Mouse (Mus musculus) hindbrain, postnatal 0 days (tissue): ENCODE data around the gene Mvb12a. TPM values are rescaled to one million over a fixed set of nuclear protein-coding genes. Genes with fewer than 3 reads are reported as not detected.

Experiments
- ATAC-seq: fragments of 200-750 bp; cut with Nextera tagmentation; 2 replicates; pipeline ENCODE4 v1.8.0; 2017; ENCODE audit warnings: mild to moderate bottlenecking, moderate TSS enrichment, moderate library complexity
- DNase-seq: peaks from one replicate; pipeline ENCODE4 v3.0.0-alpha.2; 2015; ENCODE audit warnings: low spot score
- H3K27ac ChIP-seq: fragments of 300-500 bp; sonication (generic); 2 replicates; pipeline ENCODE4 v1.5.1; 2014; ENCODE audit warnings: mild to moderate bottlenecking
- H3K27me3 ChIP-seq: fragments of 300-500 bp; sonication (generic); 2 replicates; pipeline ENCODE4 v1.6.1; 2014; ENCODE audit warnings: low read length, mixed read lengths; ENCODE audit not compliant: insufficient read depth
- H3K36me3 ChIP-seq: fragments of 300-500 bp; sonication (generic); 2 replicates; pipeline ENCODE4 v1.6.1; 2014; ENCODE audit warnings: low read length, mixed read lengths; ENCODE audit not compliant: insufficient read depth
- H3K4me1 ChIP-seq: fragments of 300-500 bp; sonication (generic); 2 replicates; pipeline ENCODE4 v1.6.1; 2014; ENCODE audit warnings: antibody characterized with exemption, low read length, mixed read lengths; ENCODE audit not compliant: insufficient read depth
- H3K4me2 ChIP-seq: fragments of 300-500 bp; sonication (generic); 2 replicates; pipeline ENCODE4 v1.6.1; 2014; ENCODE audit warnings: low read depth, mild to moderate bottlenecking, low read length, moderate library complexity, mixed read lengths
- H3K4me3 ChIP-seq: fragments of 300-500 bp; sonication (generic); 2 replicates; pipeline ENCODE4 v1.5.1; 2014; ENCODE audit warnings: low read length
- H3K9ac ChIP-seq: fragments of 300-500 bp; sonication (generic); replicated peaks from 2 replicates; pipeline ENCODE4 v1.6.1; 2014; ENCODE audit warnings: mild to moderate bottlenecking, low read length, moderate library complexity, mixed read lengths
- H3K9me3 ChIP-seq: fragments of 300-500 bp; sonication (generic); 2 replicates; pipeline ENCODE4 v1.6.1; 2016; ENCODE audit warnings: low read length, mixed read lengths
- CTCF ChIP-seq: IDR thresholded peaks from 2 replicates; pipeline ENCODE4 v1.5.1; 2016; ENCODE audit warnings: antibody characterized with exemption, control low read depth, low read depth
- WGBS: fragments of 180-500 bp; shearing (Covaris S2); extraction: QIAGEN DNeasy Blood & Tissue Kit; methylation state at CpG from one replicate; pipeline ENCODE4 v1.1.7; 2014; 5-methylcytosine and 5-hydroxymethylcytosine counted together
- polyA plus RNA-seq: library from polyadenylated mRNA; unstranded; fragments of >200 nt; fragmentation: Nextera tagmentation; extraction: Ambion mirVana; gene quantifications from 2 replicates; pipeline ENCODE4 v1.2.1, GENCODE M21; 2015
- total RNA-seq: library from RNA; depleted of rRNA; stranded (reverse); fragments of >200 nt; gene quantifications from 2 replicates; pipeline ENCODE4 v1.2.3, GENCODE M21; 2014

The Mvb12a gene
- total and polyA plus RNA-seq, 2 experiments from 2014 or later: 83.8 to 85.7 TPM

DNA sequence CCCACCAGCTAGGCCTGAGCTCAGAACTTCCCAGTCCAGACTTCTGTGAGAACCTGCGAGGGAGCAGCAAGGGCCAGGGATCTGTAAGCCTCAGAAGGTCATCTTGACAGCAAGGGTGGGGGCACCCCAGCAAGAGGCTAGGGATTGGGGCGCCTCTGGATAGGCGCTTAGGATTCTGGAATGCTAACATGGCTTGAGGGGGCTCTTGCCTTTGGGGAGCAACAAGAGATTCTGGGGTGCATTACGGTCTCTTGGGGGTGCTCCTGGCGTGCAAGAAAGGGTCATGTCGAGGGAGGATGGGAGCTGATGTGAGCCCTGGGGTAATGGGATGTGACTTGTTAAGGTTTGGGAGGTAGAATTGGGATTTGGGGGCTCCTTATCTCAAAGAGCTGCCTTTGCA, 26.2 kb downstream of the Mvb12a start:
- DNase-seq (no peak), ATAC-seq (no peak)
- Histone ChIP-seq H3K9ac (peak overlapping the region; percentile 62), H3K4me2 (peak overlapping the region; percentile 68), H3K36me3 (no peaks in the 10 kb centered on the region), H3K27me3 (no peaks in the 10 kb centered on the region), H3K4me1 (peaks cover 10% of the 10 kb centered on the region), H3K4me3 (peak overlapping the region; percentile 66), H3K27ac (peak overlapping the region; percentile 91), H3K9me3 (no peaks in the 10 kb centered on the region)
- no peak for TF ChIP-seq CTCF
- WGBS: 14% methylated on average over 6 of the region's 6 CpGs

DNA sequence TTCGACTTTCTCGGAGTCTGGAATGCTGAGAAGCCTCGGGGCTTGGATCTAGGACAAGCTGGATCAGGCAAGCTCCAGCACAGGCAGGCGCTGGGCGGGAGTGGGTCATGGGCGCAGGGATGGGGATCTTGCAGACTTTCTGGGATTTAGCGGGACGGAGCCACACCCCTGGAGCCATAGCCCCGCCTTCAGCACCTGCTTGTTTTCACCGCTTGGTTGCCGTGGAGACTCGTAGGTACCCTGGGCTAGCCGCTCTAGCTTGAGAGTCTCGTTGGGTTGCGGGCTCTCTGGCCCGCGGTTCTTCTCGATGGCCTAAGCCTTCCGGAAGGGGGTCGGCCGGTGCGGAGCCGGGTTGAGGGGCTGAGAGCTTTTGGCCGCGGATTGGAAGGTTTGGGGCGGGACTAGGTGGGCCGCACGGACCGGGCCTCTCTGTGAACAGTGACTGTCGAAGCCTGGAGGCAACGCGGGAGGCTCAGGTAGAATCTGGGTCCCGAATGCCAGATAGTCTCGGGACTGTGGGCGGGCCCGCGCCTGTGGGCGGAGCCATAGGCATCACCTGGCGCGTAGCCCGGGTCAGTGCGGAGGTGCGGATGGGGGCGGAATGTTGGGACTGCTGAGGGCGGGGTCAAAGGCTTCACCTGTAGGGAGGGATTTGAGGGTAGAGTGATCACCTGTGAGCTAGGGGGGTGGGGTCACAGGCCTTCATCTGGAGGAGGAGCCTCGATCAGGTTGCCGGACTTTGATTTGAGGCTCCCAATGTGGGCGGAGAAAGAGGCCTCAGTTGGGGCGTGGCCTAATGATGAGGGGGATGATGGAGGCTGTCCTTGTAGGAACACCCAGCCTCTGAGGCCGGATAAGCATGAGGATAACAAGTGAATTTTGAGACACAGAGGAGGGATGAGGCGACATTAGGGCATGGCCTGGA, 26.9 kb downstream of the Mvb12a start:
- ATAC-seq: peak; percentile 81
- Histone ChIP-seq H3K27ac (peak overlapping the region; percentile 91), H3K4me1 (peaks cover 10% of the 10 kb centered on the region), H3K4me2 (peak overlapping the region; percentile 68), H3K9ac (peak overlapping the region; percentile 62), H3K36me3 (no peaks in the 10 kb centered on the region), H3K4me3 (peak overlapping the region; percentile 66), H3K9me3 (no peaks in the 10 kb centered on the region), H3K27me3 (no peaks in the 10 kb centered on the region)
- under 1% methylated on average over 51 of the region's 51 CpGs for WGBS
- peak; percentile 94 for DNase-seq
- TF ChIP-seq CTCF: 0 out of 2 replicates have a peak, but pooled peaks have one; percentile 29

DNA sequence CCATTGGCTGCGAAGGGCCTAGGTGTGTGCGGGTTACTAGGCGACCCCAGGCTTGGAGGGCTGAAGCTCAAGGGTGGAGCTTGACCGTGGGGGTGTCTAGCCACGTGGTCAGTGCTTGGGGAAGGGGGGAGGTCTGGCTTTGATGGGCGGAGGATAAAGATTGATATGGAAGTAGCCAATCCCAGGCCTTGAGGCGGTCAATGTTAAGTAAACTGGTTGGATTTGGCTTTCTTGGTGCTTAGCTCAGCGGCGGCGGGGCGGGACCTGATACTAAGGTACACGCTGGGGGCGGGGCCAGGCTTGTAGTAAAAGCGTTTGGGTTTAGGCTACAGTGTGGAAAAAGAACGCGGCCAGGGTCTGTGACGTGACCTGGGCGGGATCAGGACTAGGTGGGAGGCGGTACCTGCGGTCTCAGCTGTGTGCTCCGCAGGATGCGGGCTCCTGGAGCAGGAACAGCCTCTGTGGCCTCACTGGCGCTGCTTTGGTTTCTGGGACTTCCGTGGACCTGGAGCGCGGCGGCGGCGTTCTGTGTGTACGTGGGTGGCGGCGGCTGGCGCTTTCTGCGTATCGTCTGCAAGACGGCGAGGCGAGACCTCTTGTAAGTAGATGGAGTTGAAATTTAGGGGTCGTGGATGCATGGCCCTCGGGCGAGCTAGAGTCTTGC, 27.7 kb downstream of the Mvb12a start:
- peak overlapping the region; percentile 66 for H3K4me3 ChIP-seq
- H3K9ac ChIP-seq: peak overlapping the region; percentile 62
- ATAC-seq: peak; percentile 91
- H3K4me1 ChIP-seq: peaks cover 10% of the 10 kb centered on the region
- H3K9me3 ChIP-seq: no peaks in the 10 kb centered on the region
- H3K27me3 ChIP-seq: no peaks in the 10 kb centered on the region
- TF ChIP-seq CTCF: peak; percentile 22
- peak; percentile 98 for DNase-seq
- peak overlapping the region; percentile 91 for H3K27ac ChIP-seq
- peak overlapping the region; percentile 68 for H3K4me2 ChIP-seq
- WGBS: under 1% methylated on average over 41 of the region's 41 CpGs
- H3K36me3 ChIP-seq: no peaks in the 10 kb centered on the region

DNA sequence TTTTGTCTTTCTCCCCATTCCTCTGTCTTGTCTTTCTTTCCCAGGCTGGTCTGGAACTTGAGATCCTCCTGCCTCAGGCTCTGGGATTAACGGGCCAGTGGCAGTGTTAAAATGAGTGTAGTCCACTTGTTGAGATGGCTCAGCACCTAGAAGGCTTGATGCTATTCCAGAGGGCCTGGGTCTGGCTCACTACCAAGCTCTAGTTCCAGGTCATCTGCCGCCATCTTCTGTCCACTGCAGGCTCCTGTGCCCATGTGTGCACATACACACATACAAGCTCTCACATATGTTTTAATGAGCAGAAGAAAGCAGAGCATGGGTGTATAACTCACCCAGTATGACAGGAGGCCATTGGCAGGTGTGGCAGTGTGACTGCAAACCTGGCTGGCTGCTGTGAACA, 29.4 kb downstream of the Mvb12a start:
- ATAC-seq: no peak
- H3K27ac ChIP-seq: peak overlapping the region; percentile 91; the same call in 1 of the 2 replicates
- H3K9ac ChIP-seq: no peak overlapping the region
- H3K9me3 ChIP-seq: no peaks in the 10 kb centered on the region
- peaks cover 10% of the 10 kb centered on the region for H3K4me1 ChIP-seq
- H3K4me3 ChIP-seq: 0 out of 2 replicates have a peak overlapping the region, but pooled peaks have one; percentile 66
- WGBS: 88% methylated on average over 2 of the region's 2 CpGs
- H3K36me3 ChIP-seq: no peaks in the 10 kb centered on the region
- peak; percentile 24; the same call in 1 of the 2 replicates for TF ChIP-seq CTCF
- H3K4me2 ChIP-seq: peak overlapping the region; percentile 68; the same call in 1 of the 2 replicates
- no peaks in the 10 kb centered on the region for H3K27me3 ChIP-seq
- peak; percentile 31 for DNase-seq

DNA sequence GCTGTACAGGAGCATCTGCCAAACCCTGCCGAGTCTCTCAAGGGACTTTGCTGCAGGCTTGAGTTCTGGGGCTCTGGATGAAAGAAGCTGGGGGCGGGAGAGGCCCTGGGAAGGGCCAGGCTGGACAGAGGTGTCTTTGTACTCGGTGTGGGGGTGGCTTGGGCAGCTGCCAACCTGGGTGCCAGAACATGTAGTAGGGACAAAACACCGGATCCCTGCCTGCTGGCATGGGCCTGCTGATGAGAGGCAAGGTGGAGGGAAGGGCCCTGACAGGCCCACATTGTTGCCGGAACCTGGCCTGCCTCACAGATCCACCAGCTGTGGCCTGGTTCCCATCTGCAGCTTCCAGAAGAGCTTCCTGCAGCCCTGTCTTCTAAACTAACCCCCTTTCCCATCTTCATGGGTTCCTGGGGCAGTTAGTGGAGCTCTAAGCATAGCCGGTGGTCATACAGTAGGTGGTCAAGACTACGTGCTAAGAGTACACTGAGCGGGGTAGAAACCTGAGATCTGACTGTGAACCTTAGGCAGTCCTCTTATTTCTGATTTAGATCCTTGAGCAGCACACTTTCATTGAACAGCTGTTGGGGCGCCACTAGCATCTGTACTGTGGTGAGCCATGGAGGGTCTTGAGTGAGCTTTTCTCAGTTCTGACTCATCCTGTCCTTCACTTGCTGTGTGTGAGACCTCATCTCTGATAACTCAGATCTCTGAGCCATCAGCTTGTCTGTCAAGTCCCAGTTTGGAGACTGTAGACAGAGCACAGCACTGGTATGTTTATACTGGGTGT, 30.3 kb downstream of the Mvb12a start:
- H3K36me3 ChIP-seq: no peaks in the 10 kb centered on the region
- peaks cover 10% of the 10 kb centered on the region for H3K4me1 ChIP-seq
- no peak for TF ChIP-seq CTCF
- H3K4me3 ChIP-seq: no peak overlapping the region
- DNase-seq (peak; percentile 88), ATAC-seq (peak; percentile 43)
- H3K27me3 ChIP-seq: no peaks in the 10 kb centered on the region
- 46% methylated on average over 9 of the region's 9 CpGs for WGBS
- no peaks in the 10 kb centered on the region for H3K9me3 ChIP-seq
- H3K27ac ChIP-seq: peak overlapping the region; percentile 91
- peak overlapping the region; percentile 68 for H3K4me2 ChIP-seq
- H3K9ac ChIP-seq: 0 out of 2 replicates have a peak overlapping the region, but pooled peaks have one; percentile 6

DNA sequence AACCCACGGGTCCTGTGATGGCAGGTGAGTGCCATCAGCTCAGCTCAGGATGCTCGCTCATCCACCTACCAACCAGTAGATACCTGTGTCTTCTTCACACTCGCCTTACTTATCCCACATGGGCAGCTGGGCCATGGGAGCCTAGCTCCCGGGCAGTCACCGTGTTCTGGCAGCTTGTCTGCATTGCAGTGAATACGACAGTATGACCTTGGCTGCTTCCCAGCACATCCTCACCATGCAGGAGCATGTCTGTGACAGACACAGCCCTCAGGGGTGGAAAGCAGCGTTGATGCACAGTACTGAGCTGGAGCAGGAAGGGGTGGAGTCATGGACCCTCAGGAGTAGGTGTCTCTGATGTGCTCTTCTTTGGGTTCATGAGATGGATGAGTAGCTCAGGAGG, 31.7 kb downstream of the Mvb12a start:
- no peak for TF ChIP-seq CTCF
- DNase-seq (no peak), ATAC-seq (no peak)
- Histone ChIP-seq H3K27ac (no peak overlapping the region), H3K36me3 (no peaks in the 10 kb centered on the region), H3K4me1 (peaks cover 6% of the 10 kb centered on the region), H3K9ac (no peak overlapping the region), H3K4me3 (no peak overlapping the region), H3K9me3 (no peaks in the 10 kb centered on the region), H3K27me3 (no peaks in the 10 kb centered on the region), H3K4me2 (no peak overlapping the region)
- 51% methylated on average over 7 of the region's 7 CpGs for whole genome bisulfite sequencing
